Mouse (Mus musculus) bone marrow macrophage, adult 2 months (primary cell): Measurements from ENCODE around the gene Ptgr1.

Experiments
- CTCF ChIP-seq: IDR thresholded peaks from 2 replicates; pipeline ENCODE4 v1.5.1; 2012; ENCODE audit warnings: low read depth, mild to moderate bottlenecking, low read length, moderate library complexity
- POLR2A ChIP-seq: IDR thresholded peaks from 2 replicates; pipeline ENCODE4 v1.6.1; 2012; ENCODE audit warnings: mild to moderate bottlenecking, low read depth, low read length, borderline replicate concordance

DNA sequence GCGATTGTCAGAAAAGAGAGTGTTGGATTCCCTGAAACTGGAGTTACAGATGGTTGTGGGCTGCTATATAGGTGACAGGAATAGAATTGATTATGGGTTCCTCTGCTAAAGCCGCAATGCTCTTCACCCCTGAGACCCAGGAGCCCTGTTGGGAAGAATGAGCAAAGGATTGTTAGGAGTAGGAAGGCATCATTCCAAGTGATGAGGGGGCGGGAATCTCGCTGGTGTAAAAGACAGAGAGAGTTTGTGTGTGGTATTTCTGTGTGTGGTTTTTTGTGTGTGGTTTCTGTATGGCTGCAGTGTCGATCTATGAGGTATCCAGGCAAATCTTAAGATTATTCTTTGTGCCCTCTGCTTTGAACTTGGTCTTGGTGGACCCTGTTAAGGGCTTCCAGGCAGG lies 42.2 kb downstream of the Ptgr1 start:
- TF ChIP-seq CTCF (no peak), POLR2A (no peak)
